Mouse (Mus musculus) limb, embryonic 13.5 days (tissue): Measurements from ENCODE around the gene Parp16. TPM values are rescaled to one million over a fixed set of nuclear protein-coding genes. Genes with fewer than 3 reads are reported as not detected.
"Not testable (repeated sequence)": the region's sequence is repeated elsewhere in the genome, so short reads cannot be mapped to it uniquely, and the experiment has no call there.

ENCODE experiments used
- ATAC-seq: fragments of 200-750 bp; cut with Nextera tagmentation; 2 replicates; pipeline ENCODE4 v1.8.0; 2017; ENCODE audit warnings: low read depth, moderate number of reproducible peaks, moderate TSS enrichment; ENCODE audit not compliant: low FRiP score
- H3K27ac ChIP-seq: fragments of 300-500 bp; sonication (generic); 2 replicates; pipeline ENCODE4 v1.5.1; 2015; ENCODE audit warnings: inconsistent platforms, mild to moderate bottlenecking, moderate library complexity
- H3K27me3 ChIP-seq: fragments of 300-500 bp; sonication (generic); 2 replicates; pipeline ENCODE4 v1.6.1; 2015; ENCODE audit warnings: mild to moderate bottlenecking, inconsistent platforms
- H3K36me3 ChIP-seq: fragments of 300-500 bp; sonication (generic); 2 replicates; pipeline ENCODE4 v1.6.1; 2015; ENCODE audit warnings: inconsistent platforms, mild to moderate bottlenecking, moderate library complexity
- H3K4me1 ChIP-seq: fragments of 300-500 bp; sonication (generic); 2 replicates; pipeline ENCODE4 v1.6.1; 2015; ENCODE audit warnings: inconsistent platforms
- H3K4me2 ChIP-seq: fragments of 300-500 bp; sonication (generic); replicated peaks from 2 replicates; pipeline ENCODE4 v1.6.1; 2015; ENCODE audit warnings: inconsistent platforms, mild to moderate bottlenecking, moderate library complexity
- H3K4me3 ChIP-seq: fragments of 300-500 bp; sonication (generic); 2 replicates; pipeline ENCODE4 v1.5.1; 2015; ENCODE audit warnings: moderate library complexity, mild to moderate bottlenecking, inconsistent platforms
- H3K9ac ChIP-seq: fragments of 300-500 bp; sonication (generic); 2 replicates; pipeline ENCODE4 v1.6.1; 2015; ENCODE audit warnings: mild to moderate bottlenecking, inconsistent platforms
- H3K9me3 ChIP-seq: fragments of 300-500 bp; sonication (generic); 2 replicates; pipeline ENCODE4 v1.6.1; 2016; ENCODE audit warnings: inconsistent platforms
- WGBS: fragments of 180-500 bp; shearing (Covaris S2); methylation state at CpG from one replicate; pipeline ENCODE4 v1.1.7; 2015; 5-methylcytosine and 5-hydroxymethylcytosine counted together
- polyA plus RNA-seq: library from polyadenylated mRNA; unstranded; fragments of >200 nt; fragmentation: Nextera tagmentation; extraction: Ambion mirVana; gene quantifications from 2 replicates; pipeline ENCODE4 v1.2.1, GENCODE M21; 2015

Gene Parp16
- polyA plus RNA-seq, 1 experiment from 2014 or later: 7.0 TPM

DNA sequence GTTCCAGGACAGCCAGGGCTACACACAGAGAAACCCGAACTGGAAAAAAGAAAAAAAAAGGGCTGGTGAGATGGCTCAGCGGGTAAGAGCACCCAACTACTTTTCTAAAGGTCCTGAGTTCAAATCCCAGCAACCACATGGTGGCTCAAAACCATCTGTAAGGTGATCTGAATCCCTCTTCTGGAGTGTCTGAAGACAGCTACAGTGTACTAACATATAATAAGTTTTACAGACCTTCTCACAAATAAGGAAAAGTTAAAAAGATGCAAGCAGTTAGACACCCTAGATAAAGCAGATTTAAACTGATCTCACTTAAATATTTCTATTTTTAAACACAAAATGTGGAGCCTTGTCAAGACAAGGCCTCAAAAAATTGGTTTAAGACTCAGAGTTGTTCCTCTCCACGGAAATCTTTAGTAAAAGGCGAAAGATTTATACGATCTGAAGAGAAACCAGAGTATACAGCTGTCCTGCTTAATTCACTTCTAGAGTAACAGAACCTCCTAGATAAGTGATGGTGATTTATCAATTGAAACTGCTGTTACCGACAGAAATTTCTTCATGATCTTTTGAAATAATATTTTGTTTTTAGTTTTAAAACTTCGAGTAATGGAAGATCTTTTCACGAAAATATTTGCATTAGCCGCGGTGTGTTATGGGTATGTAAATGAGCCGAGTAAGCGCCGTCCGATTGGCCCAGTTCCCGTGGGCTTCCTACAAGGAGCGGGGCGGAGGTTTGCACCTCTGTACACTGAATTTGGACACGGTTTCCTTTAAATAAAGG lies 6.4 kb downstream of the Parp16 start:
- peak overlapping the region; percentile 51 for H3K9ac ChIP-seq
- peak overlapping the region; percentile 37 for H3K4me3 ChIP-seq
- no peaks in the 10 kb centered on the region for H3K9me3 ChIP-seq
- H3K27ac ChIP-seq: peak overlapping the region; percentile 39; the same call in 1 of the 2 replicates
- H3K4me1 ChIP-seq: 0 out of 2 replicates have a peak, but pooled peaks cover 4% of the 10 kb centered on the region
- WGBS: under 1% methylated on average over 18 of the region's 18 CpGs
- ATAC-seq: peak; percentile 91
- no peaks in the 10 kb centered on the region for H3K27me3 ChIP-seq
- no peaks in the 10 kb centered on the region for H3K36me3 ChIP-seq
- H3K4me2 ChIP-seq: peak overlapping the region; percentile 57

DNA sequence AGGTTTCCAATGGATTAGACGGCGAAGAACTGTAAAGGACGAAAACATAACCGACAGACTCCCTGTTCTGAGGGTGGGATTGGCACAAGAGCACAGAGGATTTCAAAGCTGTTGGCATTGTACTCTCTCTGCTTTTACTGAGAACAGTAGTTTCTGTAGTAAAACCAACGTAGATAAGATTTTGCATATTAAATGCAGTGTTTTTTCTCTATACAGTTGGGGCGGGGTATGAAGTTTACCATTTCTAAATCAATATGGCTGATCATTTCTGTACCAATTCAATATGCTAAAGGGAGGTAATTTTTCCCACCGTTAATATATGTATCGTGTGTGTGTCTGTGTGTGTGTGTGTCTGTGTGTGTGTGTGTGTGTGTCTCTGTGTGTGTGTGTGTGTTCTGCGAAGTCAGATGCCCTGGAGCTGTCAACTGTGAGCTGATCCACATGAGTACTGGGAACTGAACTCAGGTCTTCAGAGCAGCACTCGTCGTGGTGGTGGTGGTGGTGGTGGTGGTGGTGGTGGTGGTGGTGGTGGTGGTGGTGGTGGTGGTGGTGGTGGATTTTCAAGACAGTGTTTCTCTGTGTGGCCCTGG lies 7.1 kb downstream of the Parp16 start:
- ATAC-seq: no peak
- Histone ChIP-seq H3K9me3 (no peaks in the 10 kb centered on the region), H3K27ac (0 out of 2 replicates have a peak overlapping the region, but pooled peaks have one; percentile 23), H3K4me1 (0 out of 2 replicates have a peak, but pooled peaks cover under 1% of the 10 kb centered on the region), H3K27me3 (no peaks in the 10 kb centered on the region), H3K4me2 (peak overlapping the region; percentile 57), H3K9ac (peak overlapping the region; percentile 51), H3K4me3 (peak overlapping the region; percentile 37), H3K36me3 (no peaks in the 10 kb centered on the region)
- 27% methylated on average over 11 of the region's 11 CpGs for WGBS

DNA sequence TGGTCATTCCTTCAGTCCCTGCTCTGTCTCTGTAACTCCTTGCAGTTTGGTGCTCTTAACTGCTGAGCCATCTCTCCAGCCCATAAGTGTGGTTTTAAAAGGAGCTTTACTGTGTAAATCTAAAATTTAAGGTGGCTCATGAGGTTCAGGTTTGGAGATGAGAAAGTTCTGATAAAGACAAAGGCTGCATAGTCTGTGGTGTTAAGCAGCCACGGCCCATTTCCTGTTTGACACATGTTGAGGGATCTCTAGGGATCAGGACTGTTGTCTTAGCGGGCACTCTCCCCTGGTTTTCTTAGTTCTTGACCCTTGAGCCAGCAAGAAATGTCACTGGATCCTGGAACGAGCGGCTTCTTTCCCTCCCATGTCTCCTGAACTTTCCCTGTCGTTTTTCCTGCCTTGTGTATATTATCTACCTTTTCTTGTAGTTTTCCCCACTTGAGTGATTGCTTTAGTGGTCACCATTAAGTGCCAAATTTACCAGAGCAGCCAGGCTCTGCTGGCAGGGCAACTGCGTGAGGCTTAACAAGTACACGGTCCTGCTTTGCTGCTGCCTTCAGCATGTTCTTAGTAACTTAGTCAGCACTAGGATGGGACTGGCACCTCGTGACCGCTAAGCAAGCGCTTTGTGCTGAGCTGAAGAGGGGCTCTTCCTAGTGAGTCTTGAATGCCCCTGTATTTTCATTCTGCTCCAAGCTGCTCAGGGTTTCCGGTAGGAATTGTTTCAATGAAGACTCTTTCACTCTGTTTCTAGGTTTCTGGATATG lies 10.1 kb downstream of the Parp16 start:
- whole genome bisulfite sequencing: 65% methylated on average over 11 of the region's 11 CpGs
- Histone ChIP-seq H3K4me1 (no peaks in the 10 kb centered on the region), H3K9ac (no peak overlapping the region), H3K9me3 (0 out of 2 replicates have a peak, but pooled peaks cover 4% of the 10 kb centered on the region), H3K4me3 (no peak overlapping the region), H3K36me3 (no peaks in the 10 kb centered on the region), H3K27ac (no peak overlapping the region), H3K27me3 (no peaks in the 10 kb centered on the region), H3K4me2 (no peak overlapping the region)
- no peak for ATAC-seq

DNA sequence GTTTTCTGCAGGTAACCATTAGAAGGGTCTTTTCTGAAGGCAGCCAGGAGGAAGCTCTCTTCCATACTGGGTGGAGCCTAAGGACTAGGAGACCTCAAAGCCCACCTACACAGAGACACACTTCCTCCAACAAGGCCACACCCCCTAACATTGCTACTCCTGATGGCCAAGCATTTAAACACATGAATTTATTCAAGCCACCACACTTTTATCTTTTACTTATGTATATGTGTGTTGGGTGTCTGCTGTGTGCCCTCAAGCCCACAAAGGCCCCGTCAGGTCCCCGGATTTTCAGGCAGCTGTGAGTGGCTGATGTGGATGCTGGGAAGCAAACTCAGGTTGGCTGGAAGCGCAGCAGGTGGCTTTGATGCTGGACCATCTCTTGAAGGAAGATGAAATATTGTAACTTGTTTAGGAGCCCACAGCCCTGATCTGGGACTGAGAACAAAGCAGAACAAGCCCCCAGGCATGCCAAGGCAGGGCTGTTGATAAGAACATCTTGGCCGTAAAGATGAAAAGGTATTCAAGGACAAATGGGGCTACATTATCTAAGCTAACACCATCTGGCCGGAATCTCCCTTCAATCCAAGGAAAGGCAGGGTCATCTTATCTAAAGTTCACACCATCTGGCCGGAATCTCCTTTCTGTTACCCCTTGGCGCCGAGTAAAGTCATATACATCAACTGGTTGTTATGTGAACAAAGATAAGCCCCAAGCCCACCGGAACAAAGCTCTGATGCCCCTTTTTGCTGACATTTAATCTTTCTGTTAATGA lies 12.1 kb downstream of the Parp16 start:
- not testable (repeated sequence) for H3K36me3 ChIP-seq, H3K27me3 ChIP-seq, H3K27ac ChIP-seq, ATAC-seq, H3K4me1 ChIP-seq, H3K4me2 ChIP-seq, H3K4me3 ChIP-seq, H3K9me3 ChIP-seq, H3K9ac ChIP-seq
- 91% methylated on average over 9 of the region's 9 CpGs for WGBS

DNA sequence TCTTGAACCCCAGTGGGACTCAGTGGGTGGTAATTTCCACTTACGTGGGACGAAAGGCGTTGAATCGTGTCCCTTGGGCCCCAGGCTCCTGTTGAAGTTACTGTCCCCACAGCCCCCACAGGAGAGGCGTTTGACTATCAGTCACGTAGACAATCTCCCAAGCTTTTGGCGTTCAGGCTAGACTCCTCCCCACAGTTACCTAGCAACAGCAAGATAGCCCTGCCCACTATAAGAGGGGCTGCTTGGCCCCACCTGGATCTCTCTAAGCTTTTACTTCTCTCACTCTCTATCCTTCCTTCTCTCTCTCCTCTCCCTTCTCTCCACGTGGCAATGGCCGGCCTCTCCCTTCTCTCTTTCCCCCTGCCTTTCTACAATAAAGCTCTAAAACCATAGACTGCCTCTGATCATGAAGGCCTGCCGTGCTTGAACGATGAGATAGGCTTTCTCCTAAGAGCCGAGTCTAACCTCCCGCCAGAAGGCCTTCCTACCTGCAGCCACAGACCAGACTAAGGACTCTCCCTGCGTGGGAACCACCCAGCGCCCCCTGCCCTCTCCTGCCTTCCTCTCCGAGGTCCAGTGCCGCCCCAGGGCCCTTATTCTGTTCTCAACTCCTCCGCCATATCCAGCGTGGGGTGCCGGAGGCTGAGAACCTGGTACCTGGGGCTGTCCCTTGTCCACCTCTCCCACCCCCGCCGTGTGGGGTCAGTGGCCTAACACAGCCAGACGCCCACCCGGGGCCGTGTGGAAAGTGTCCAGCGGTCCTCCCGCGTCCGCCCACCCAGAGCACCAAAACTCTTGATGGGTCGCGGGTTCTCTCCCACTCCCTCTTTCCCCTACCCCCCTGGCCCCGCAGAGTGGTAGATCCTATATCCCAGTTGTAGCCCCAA lies 13.4 kb downstream of the Parp16 start:
- no peak overlapping the region for H3K4me2 ChIP-seq
- no peak overlapping the region for H3K9ac ChIP-seq
- no peak for ATAC-seq
- 0 out of 2 replicates have a peak, but pooled peaks cover 4% of the 10 kb centered on the region for H3K9me3 ChIP-seq
- WGBS: 92% methylated on average over 32 of the region's 32 CpGs
- H3K4me3 ChIP-seq: no peak overlapping the region
- H3K27me3 ChIP-seq: no peaks in the 10 kb centered on the region
- H3K4me1 ChIP-seq: no peaks in the 10 kb centered on the region
- no peaks in the 10 kb centered on the region for H3K36me3 ChIP-seq
- H3K27ac ChIP-seq: no peak overlapping the region

DNA sequence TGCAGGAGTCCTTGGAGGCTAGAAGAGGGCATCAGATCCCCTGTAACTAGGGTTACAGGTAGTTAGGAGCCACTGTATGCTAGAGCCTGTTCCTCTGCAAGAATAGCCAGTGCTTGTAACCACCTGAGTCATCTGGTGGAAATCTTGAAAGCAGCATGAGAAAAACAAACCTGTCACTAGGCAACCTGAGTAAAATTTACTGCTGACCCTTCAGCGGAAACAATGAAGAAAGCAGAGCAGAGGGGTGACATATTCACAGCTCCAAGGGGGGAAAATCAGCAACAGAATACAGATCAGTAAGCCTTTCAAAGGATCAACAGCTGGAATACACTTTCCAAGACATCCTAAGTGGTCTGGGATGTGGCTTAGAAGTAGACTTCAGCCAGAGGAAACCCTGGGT lies 16.4 kb downstream of the Parp16 start:
- Histone ChIP-seq H3K9me3 (0 out of 2 replicates have a peak, but pooled peaks cover 4% of the 10 kb centered on the region), H3K4me2 (no peak overlapping the region), H3K36me3 (no peaks in the 10 kb centered on the region), H3K4me1 (peaks cover 6% of the 10 kb centered on the region; the same call in 1 of the 2 replicates), H3K4me3 (no peak overlapping the region), H3K9ac (no peak overlapping the region), H3K27me3 (no peaks in the 10 kb centered on the region), H3K27ac (no peak overlapping the region)
- ATAC-seq: no peak
- WGBS: 26% methylated on average over 1 of the region's 1 CpGs

DNA sequence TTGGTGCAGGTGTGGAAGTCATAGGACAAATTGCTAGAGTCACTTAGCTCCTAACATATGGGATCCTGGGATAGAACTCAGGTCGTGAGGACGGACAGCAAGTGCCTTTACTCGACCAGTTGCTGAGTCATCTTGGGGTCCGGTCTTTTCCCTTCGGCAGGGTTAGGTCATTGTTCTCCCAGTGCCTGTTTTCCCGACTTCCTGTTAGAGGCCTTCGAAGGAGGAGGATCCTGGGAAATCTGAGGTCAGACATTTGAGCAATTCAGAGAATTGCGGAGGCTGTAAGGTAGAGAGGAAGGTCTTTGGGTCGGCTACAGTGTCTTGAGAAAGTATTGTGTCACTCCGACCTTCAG lies 19.2 kb downstream of the Parp16 start:
- Histone ChIP-seq H3K4me2 (peak overlapping the region; percentile 94), H3K9ac (peak overlapping the region; percentile 86), H3K27ac (peak overlapping the region; percentile 77; the same call in 1 of the 2 replicates)

DNA sequence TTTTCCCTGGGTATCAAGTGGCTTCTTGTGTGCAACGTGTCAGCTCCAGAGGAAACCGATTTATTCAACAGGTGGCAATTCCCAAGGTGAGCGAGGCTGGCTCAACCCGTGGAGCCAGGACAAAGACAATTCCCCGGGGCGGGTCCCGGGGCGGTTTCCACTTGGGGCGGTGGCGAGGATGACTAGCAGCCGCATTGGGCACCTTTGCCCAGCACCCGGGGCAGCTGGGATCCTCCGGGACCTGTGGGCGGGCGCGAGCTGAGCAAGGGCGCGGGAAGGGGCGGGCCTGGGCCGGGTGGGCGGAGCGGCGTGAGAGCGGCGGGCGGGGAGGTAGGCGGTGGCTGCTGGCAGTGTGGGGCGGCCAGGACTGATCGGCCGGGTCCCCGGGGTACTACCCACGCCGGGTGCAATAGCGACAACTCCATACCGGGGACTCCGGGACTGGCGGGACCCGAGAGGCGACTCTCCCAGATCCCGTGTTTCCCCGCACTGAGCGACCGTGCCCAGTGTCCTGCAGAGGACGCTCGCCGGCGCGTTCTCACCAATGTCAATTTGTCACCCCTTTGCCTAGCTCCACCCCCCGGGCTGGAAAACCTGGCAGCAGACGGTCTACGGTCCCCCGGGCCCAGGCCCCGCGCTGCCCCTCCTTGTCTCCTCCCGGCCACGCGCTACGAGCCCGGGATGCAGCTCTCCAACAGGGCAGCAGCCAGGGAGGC lies 19.8 kb downstream of the Parp16 start:
- peak overlapping the region; percentile 94 for H3K4me2 ChIP-seq

More for the DNA sequence above, 19.2 kb downstream of the Parp16 start:
- Histone ChIP-seq H3K4me1 (peaks cover 13% of the 10 kb centered on the region; the same call in 1 of the 2 replicates), H3K4me3 (peak overlapping the region; percentile 73), H3K36me3 (no peaks in the 10 kb centered on the region), H3K27me3 (no peaks in the 10 kb centered on the region), H3K9me3 (no peaks in the 10 kb centered on the region)
- whole genome bisulfite sequencing: 26% methylated on average over 10 of the region's 10 CpGs
- no peak for ATAC-seq

DNA sequence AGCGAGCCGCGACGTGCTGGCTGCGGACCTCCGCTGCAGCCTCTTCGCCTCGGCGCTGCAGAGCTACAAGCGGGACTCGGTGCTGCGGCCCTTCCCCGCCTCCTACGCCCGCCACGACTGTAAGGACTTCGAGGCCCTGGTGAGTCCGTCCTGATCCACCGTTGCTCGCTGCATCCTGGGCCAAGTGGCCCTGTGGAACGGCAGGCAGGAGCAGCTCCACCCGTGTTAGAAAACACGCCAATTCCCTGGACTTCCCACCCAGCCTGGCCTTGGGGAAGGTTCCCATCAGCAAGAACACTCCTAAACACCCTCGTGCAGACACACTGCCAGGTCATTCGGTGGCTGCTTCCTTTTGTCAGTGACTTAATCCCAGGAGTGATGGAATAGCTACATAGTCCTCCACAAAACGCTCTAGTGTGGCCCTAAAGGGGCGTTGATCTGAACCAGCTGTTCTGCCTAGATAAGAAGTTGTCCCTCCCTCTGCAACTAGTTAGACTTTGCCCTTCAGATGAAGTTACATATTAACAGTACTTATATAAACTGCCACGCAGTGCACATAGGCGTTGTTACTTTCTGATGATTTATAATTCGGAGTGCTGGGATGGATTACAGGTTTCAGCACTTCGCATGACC lies 20.5 kb downstream of the Parp16 start:
- Histone ChIP-seq H3K36me3 (no peaks in the 10 kb centered on the region), H3K27ac (peak overlapping the region; percentile 77), H3K9ac (peak overlapping the region; percentile 86), H3K4me1 (peaks cover 13% of the 10 kb centered on the region; the same call in 1 of the 2 replicates), H3K4me2 (peak overlapping the region; percentile 94), H3K27me3 (no peaks in the 10 kb centered on the region), H3K9me3 (no peaks in the 10 kb centered on the region), H3K4me3 (peak overlapping the region; percentile 73)
- peak; percentile 2; the same call in 1 of the 2 replicates for ATAC-seq
- WGBS: 7% methylated on average over 31 of the region's 31 CpGs

More for the DNA sequence above, 19.8 kb downstream of the Parp16 start:
- WGBS: under 1% methylated on average over 59 of the region's 59 CpGs
- peak; percentile 92 for ATAC-seq
- peaks cover 13% of the 10 kb centered on the region; the same call in 1 of the 2 replicates for H3K4me1 ChIP-seq
- peak overlapping the region; percentile 86 for H3K9ac ChIP-seq
- no peaks in the 10 kb centered on the region for H3K27me3 ChIP-seq
- H3K27ac ChIP-seq: peak overlapping the region; percentile 77
- H3K4me3 ChIP-seq: peak overlapping the region; percentile 73
- H3K36me3 ChIP-seq: no peaks in the 10 kb centered on the region
- no peaks in the 10 kb centered on the region for H3K9me3 ChIP-seq

DNA sequence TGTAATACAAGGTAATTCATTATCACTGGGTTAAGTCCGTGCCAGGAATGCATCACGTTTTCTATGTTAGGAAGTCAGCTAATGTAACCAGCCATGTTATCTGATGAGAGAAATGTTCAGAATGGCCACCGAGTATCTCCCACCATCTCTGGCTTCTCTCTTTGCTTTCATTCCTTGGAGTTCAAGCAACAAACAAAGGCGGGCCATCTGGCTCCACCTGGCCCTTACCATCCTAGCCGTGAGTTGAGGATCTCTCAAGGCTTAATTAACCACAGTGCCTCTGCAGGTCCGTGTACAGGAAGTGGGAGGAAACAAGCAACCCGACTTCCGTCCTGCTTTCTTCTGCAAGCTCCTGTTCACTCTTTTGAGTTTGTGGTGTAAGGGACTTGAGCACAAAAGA lies 21.8 kb downstream of the Parp16 start:
- WGBS: 45% methylated on average over 8 of the region's 8 CpGs
- Histone ChIP-seq H3K27me3 (no peaks in the 10 kb centered on the region), H3K4me3 (no peak overlapping the region), H3K27ac (no peak overlapping the region), H3K9ac (no peak overlapping the region), H3K9me3 (no peaks in the 10 kb centered on the region), H3K36me3 (no peaks in the 10 kb centered on the region), H3K4me1 (peaks cover 13% of the 10 kb centered on the region; the same call in 1 of the 2 replicates), H3K4me2 (peak overlapping the region; percentile 27; the same call in 1 of the 2 replicates)
- ATAC-seq: no peak
